Mouse (Mus musculus) liver, embryonic 12.5 days (tissue): Measurements from ENCODE around the gene Zfhx3. TPM values are rescaled to one million over a fixed set of nuclear protein-coding genes. Genes with fewer than 3 reads are reported as not detected.

Experiments
- ATAC-seq: fragments of 200-750 bp; cut with Nextera tagmentation; 2 replicates; pipeline ENCODE4 v1.8.0; 2017; ENCODE audit warnings: moderate number of reproducible peaks, mild to moderate bottlenecking, moderate library complexity
- H3K27ac ChIP-seq: fragments of 300-500 bp; sonication (generic); 2 replicates; pipeline ENCODE4 v1.5.1; 2016; ENCODE audit warnings: mild to moderate bottlenecking
- H3K27me3 ChIP-seq: fragments of 300-500 bp; sonication (generic); replicated peaks from 2 replicates; pipeline ENCODE4 v1.6.1; 2016; ENCODE audit warnings: mild to moderate bottlenecking, moderate library complexity
- H3K36me3 ChIP-seq: fragments of 300-500 bp; sonication (generic); 2 replicates; pipeline ENCODE4 v1.6.1; 2016; ENCODE audit warnings: mild to moderate bottlenecking, moderate library complexity
- H3K4me1 ChIP-seq: fragments of 300-500 bp; sonication (generic); 2 replicates; pipeline ENCODE4 v1.6.1; 2016
- H3K4me2 ChIP-seq: fragments of 300-500 bp; sonication (generic); 2 replicates; pipeline ENCODE4 v1.6.1; 2016; ENCODE audit warnings: mild to moderate bottlenecking, moderate library complexity
- H3K4me3 ChIP-seq: fragments of 300-500 bp; sonication (generic); 2 replicates; pipeline ENCODE4 v1.5.1; 2016; ENCODE audit warnings: mild to moderate bottlenecking, moderate library complexity
- H3K9ac ChIP-seq: fragments of 300-500 bp; sonication (generic); 2 replicates; pipeline ENCODE4 v1.6.1; 2016; ENCODE audit warnings: mild to moderate bottlenecking, moderate library complexity
- H3K9me3 ChIP-seq: fragments of 300-500 bp; sonication (generic); replicated peaks from 2 replicates; pipeline ENCODE4 v1.6.1; 2016; ENCODE audit warnings: mild to moderate bottlenecking, moderate library complexity
- WGBS: fragments of 180-500 bp; shearing (Covaris S2); methylation state at CpG from one replicate; pipeline ENCODE4 v1.1.7; 2016; ENCODE audit not compliant: insufficient replicate concordance; 5-methylcytosine and 5-hydroxymethylcytosine counted together
- polyA plus RNA-seq: library from polyadenylated mRNA; unstranded; fragments of >200 nt; fragmentation: Nextera tagmentation; extraction: Ambion mirVana; gene quantifications from 2 replicates; pipeline ENCODE4 v1.2.1, GENCODE M21; 2016

Zfhx3 gene
- polyA plus RNA-seq, 1 experiment from 2014 or later, result 2.4 TPM

DNA sequence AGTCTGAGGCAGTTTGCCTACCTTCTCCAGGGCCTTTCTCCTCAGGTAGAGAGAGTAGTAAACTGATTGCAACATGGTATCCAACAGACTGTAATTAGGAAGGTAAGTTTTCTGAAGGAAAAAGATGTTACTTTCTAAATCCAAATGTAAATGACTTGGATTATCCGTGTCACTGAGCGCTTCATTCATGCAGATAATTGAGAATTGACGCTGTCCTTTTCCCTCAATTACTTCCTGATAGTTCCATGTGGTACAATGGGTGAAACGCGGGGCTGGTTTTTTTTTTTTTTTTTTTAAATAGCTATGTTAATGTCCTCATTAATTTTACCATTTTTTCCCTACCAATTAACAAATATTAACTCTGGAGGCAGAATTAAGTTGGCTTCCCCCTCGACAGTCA, 896.3 kb downstream of the Zfhx3 start:
- no peak overlapping the region for H3K27ac ChIP-seq
- H3K9me3 ChIP-seq, result no peaks in the 10 kb centered on the region
- 69% methylated on average over 6 of the region's 6 CpGs for WGBS
- no peaks in the 10 kb centered on the region; the same call in 1 of the 2 replicates for H3K27me3 ChIP-seq
- H3K9ac ChIP-seq, result no peak overlapping the region
- H3K4me2 ChIP-seq, result no peak overlapping the region
- ATAC-seq, result no peak
- no peaks in the 10 kb centered on the region for H3K4me1 ChIP-seq
- peaks cover 5% of the 10 kb centered on the region; the same call in 1 of the 2 replicates for H3K36me3 ChIP-seq
- no peak overlapping the region for H3K4me3 ChIP-seq

DNA sequence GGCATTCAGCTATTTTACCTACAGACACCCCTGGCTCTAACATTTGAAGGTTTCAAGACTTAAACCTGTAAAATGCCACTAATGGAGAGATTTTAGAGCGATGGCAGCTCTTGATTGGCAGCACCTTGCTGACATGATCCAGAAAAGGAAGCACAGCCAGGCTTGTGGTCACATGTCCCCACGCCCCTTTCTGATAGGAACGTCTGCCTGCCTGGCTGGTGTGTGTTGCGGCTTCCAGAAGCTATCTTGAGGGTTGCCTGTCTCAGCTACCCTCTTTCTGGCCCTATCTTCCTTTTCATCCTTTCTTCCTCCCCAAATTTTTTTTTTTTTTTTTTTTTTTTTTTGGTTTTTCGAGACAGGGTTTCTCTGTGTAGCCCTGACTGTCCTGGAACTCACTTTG, 899.9 kb downstream of the Zfhx3 start:
- H3K4me1 ChIP-seq, result 0 out of 2 replicates have a peak, but pooled peaks cover 4% of the 10 kb centered on the region
- no peaks in the 10 kb centered on the region for H3K27me3 ChIP-seq
- H3K36me3 ChIP-seq, result no peaks in the 10 kb centered on the region
- H3K9ac ChIP-seq, result no peak overlapping the region
- H3K9me3 ChIP-seq, result no peaks in the 10 kb centered on the region
- ATAC-seq, result 0 out of 2 replicates have a peak, but pooled peaks have one; percentile 46
- no peak overlapping the region for H3K4me3 ChIP-seq
- no peak overlapping the region for H3K27ac ChIP-seq
- no peak overlapping the region for H3K4me2 ChIP-seq
- 22% methylated on average over 5 of the region's 5 CpGs for WGBS

DNA sequence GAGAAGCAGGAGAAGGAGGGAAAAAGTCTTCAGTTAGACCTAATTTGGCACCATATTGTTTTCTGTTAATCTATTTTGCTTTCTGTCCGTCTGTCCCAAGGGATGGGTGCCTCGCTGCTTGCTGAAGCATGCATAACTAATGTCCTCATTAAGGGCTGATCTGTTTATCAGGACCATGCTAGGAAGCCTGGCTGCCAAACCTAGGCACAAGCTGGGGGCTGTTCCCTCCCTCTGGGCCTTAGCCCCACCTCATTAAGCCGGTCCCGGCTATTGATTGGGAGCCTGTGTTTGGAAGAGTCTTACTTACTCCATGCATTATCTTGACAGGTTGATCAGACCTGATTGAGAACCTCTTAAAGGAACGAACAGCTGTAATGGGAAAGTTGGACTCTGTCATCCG, 903.7 kb downstream of the Zfhx3 start:
- ATAC-seq, result no peak
- no peak overlapping the region for H3K4me3 ChIP-seq
- no peak overlapping the region for H3K27ac ChIP-seq
- H3K4me2 ChIP-seq, result no peak overlapping the region
- H3K9ac ChIP-seq, result no peak overlapping the region
- H3K9me3 ChIP-seq, result no peaks in the 10 kb centered on the region
- 0 out of 2 replicates have a peak, but pooled peaks cover 7% of the 10 kb centered on the region for H3K4me1 ChIP-seq
- no peaks in the 10 kb centered on the region for H3K27me3 ChIP-seq
- H3K36me3 ChIP-seq, result no peaks in the 10 kb centered on the region
- 59% methylated on average over 6 of the region's 6 CpGs for WGBS

DNA sequence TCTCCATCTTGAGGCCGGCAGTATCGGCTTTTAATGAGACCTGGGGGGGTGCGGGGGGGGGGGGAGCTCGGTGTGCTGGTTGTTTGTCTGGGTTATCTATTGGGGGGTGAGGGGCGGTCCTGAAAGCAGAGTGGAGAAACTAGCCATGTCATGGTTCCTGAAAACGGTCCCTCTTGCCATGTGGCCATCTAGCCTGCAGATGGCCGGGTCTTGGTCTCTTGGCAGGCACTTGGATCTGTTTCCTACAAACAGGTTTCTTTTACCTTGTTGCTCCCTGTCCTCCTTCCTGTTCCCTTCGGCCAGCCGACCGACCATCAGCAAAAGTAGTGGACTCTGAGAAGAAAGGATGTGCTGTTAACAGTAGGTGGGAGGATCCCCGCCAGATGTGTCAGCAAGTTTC, 904.4 kb downstream of the Zfhx3 start:
- 43% methylated on average over 10 of the region's 11 CpGs for WGBS
- no peak overlapping the region for H3K9ac ChIP-seq
- H3K36me3 ChIP-seq, result no peaks in the 10 kb centered on the region
- no peak overlapping the region for H3K4me2 ChIP-seq
- no peak overlapping the region for H3K4me3 ChIP-seq
- ATAC-seq, result no peak
- H3K9me3 ChIP-seq, result no peaks in the 10 kb centered on the region
- no peak overlapping the region for H3K27ac ChIP-seq
- 0 out of 2 replicates have a peak, but pooled peaks cover 7% of the 10 kb centered on the region for H3K4me1 ChIP-seq
- H3K27me3 ChIP-seq, result no peaks in the 10 kb centered on the region

DNA sequence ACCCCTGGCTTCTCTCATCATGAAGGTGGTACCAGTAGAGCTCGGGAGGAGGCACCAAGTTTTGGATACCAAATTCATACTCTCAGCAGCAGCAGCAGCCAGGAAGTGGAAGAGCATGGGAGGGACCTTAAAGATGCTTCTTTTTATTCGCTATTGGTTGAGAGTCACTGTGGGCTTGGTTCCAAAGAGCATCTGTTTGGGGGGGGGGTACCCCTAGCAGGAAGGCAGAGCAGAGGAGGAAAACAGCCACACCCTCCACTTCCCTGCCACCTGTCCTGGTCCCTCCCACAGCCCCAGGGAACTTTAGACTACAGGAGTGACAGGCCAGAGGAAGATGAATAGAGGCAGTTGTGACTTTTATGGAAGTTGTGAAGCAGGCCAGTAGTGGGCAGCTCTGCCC, 904.9 kb downstream of the Zfhx3 start:
- Histone ChIP-seq H3K9me3 (no peaks in the 10 kb centered on the region), H3K9ac (no peak overlapping the region), H3K27me3 (no peaks in the 10 kb centered on the region), H3K4me1 (0 out of 2 replicates have a peak, but pooled peaks cover 7% of the 10 kb centered on the region), H3K36me3 (no peaks in the 10 kb centered on the region), H3K4me2 (no peak overlapping the region), H3K4me3 (no peak overlapping the region), H3K27ac (no peak overlapping the region)
- WGBS, result 41% methylated on average over 2 of the region's 2 CpGs
- no peak for ATAC-seq

DNA sequence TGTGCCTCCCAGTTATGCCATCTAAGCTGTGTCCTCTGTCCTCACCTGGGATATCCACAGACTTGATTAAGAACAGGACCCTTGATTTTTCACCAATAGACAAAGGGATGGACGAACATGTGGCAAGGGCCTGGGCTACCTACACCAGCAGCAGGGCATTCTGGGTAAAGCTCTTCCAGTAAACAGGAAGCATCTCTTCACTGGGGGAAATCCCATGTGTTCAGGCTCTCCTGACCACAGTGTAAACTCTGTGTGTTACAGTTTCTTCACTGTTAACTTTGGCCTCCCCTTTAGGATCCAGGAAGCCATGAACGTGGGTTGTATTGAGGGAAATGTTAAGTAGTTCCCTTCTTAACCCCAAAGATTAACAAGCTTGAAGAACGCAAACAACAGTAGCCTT, 906.0 kb downstream of the Zfhx3 start:
- 53% methylated on average over 3 of the region's 3 CpGs for WGBS
- no peak overlapping the region for H3K9ac ChIP-seq
- no peak overlapping the region for H3K27ac ChIP-seq

DNA sequence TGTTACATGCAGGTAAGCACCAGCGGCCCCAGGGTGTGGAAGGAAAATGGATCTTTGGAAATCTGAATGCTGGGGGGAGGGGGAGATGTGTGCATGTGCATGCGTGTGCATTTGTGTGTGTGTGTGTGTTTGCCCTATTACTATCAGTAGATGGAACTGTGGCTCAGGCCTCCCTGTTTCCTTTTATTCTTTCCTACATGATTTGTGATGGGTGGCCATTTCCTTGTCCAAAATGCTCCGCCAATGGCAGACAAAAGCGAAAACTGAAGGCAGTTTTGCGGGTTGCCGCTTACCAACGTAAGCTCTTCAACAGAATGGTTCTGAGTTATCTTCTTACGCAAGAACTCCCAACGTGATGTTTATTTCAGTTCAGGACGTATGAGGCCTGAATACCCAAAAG, 910.6 kb downstream of the Zfhx3 start:
- H3K4me2 ChIP-seq, result no peak overlapping the region
- no peak overlapping the region for H3K9ac ChIP-seq
- no peaks in the 10 kb centered on the region for H3K36me3 ChIP-seq
- H3K9me3 ChIP-seq, result no peaks in the 10 kb centered on the region
- H3K27me3 ChIP-seq, result no peaks in the 10 kb centered on the region
- H3K27ac ChIP-seq, result no peak overlapping the region
- H3K4me3 ChIP-seq, result no peak overlapping the region
- 75% methylated on average over 10 of the region's 10 CpGs for WGBS
- ATAC-seq, result no peak
- H3K4me1 ChIP-seq, result 0 out of 2 replicates have a peak, but pooled peaks cover 6% of the 10 kb centered on the region

More for the DNA sequence above, 906.0 kb downstream of the Zfhx3 start:
- H3K36me3 ChIP-seq, result no peaks in the 10 kb centered on the region
- H3K27me3 ChIP-seq, result no peaks in the 10 kb centered on the region
- 0 out of 2 replicates have a peak, but pooled peaks cover 9% of the 10 kb centered on the region for H3K4me1 ChIP-seq
- ATAC-seq, result no peak
- H3K9me3 ChIP-seq, result no peaks in the 10 kb centered on the region
- H3K4me2 ChIP-seq, result no peak overlapping the region
- no peak overlapping the region for H3K4me3 ChIP-seq

DNA sequence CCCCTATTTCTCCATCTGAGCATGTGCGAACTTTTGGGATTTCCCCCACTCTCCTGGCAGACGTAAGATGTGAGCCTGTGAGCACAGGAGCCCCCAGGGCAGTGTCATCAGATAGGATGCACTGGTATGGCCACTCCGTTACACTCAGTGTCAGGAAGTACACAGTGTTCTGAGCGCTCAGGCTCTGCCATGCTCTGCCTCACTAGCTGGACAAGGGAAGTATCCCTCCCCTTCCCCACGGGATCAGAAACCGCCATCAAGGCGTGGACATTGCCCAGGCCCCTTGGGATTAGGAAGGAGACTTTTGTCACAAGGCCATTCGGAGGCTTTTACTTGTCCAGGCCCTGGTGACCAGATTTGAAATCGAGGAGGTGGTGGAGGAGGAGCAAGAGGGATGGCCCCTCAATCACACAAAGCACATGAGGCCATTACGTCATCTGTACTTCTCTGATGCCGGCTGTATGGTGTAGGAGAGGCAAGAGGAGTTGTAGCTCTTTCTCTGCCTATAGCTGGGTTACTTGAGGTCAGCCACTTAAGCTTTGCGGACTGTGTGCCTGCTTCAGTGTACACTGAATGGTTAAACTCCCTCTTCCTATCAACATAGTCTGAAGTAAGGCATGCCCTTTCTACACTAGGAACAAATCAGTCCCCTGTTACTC, 912.1 kb downstream of the Zfhx3 start:
- WGBS, result 62% methylated on average over 12 of the region's 12 CpGs
- no peak for ATAC-seq
- Histone ChIP-seq H3K4me1 (0 out of 2 replicates have a peak, but pooled peaks cover 6% of the 10 kb centered on the region), H3K4me3 (no peak overlapping the region), H3K4me2 (no peak overlapping the region), H3K9ac (no peak overlapping the region), H3K27me3 (no peaks in the 10 kb centered on the region), H3K27ac (no peak overlapping the region), H3K9me3 (no peaks in the 10 kb centered on the region), H3K36me3 (no peaks in the 10 kb centered on the region)

DNA sequence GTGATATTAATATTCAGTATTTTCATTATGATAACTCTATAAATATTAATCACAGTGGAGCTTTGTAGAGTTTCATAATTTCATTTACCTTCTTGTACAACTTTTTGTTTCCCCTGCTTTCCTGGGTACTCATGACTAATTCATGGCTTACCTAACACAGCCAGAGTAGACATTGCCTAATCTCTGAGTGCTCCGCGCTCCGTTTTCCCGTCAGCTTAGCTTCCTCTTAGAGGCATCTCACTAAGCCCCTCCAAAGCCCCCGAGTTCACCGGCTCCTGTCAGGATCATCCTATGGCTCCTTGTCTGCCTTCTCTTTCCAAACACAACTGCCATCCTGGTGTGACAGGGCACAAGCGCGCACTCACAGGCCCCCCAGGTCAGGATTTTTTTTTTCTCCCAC, 916.6 kb downstream of the Zfhx3 start:
- H3K36me3 ChIP-seq, result no peaks in the 10 kb centered on the region
- H3K9me3 ChIP-seq, result no peaks in the 10 kb centered on the region
- no peak overlapping the region for H3K4me2 ChIP-seq
- H3K4me3 ChIP-seq, result no peak overlapping the region
- H3K9ac ChIP-seq, result no peak overlapping the region
- no peak for ATAC-seq
- no peaks in the 10 kb centered on the region for H3K4me1 ChIP-seq
- no peak overlapping the region for H3K27ac ChIP-seq
- whole genome bisulfite sequencing, result 74% methylated on average over 8 of the region's 8 CpGs
- no peaks in the 10 kb centered on the region for H3K27me3 ChIP-seq

DNA sequence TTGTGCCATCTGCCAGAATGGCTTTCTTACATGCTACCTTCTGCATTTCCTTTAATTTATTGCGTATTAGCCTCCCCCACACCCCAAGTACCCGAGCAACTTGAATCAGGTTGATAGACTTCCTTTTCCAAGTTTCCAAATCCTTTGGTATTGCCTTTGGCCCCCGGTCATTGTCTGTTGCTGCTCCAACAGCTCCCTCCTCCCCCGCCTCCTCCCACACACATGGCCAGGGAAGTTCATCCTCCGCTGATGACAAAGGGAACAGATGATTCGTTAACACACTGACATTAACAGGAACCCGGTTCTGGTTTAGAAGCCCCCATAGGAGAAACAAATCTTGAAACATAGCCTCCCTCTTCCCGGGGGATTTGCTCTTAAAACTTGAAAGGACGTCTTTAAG, 917.5 kb downstream of the Zfhx3 start:
- H3K36me3 ChIP-seq, result no peaks in the 10 kb centered on the region
- no peak overlapping the region for H3K27ac ChIP-seq
- ATAC-seq, result no peak
- no peak overlapping the region for H3K4me2 ChIP-seq
- no peaks in the 10 kb centered on the region for H3K4me1 ChIP-seq
- no peaks in the 10 kb centered on the region for H3K9me3 ChIP-seq
- H3K4me3 ChIP-seq, result no peak overlapping the region
- no peaks in the 10 kb centered on the region for H3K27me3 ChIP-seq
- no peak overlapping the region for H3K9ac ChIP-seq
- WGBS, result 59% methylated on average over 9 of the region's 9 CpGs

DNA sequence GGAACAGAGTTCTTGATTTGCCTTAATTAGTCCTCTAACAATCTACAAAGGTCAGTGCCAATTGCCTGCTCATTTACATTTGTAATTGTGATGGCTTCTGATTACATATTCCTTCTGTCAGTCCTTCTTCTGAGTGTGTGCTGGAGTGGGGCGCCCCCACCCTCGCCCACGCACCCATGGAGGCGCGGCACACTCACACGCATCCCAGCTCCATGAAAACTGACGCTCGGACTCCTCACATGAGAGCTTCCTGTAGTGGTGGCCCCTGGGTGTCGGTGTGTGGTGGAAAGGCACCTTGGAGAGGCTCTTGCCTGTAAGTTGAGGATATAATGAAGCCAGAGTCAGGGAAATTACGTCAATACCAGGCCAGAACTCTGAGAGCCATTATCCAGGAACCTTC, 921.0 kb downstream of the Zfhx3 start:
- Histone ChIP-seq H3K4me2 (no peak overlapping the region), H3K27ac (no peak overlapping the region), H3K36me3 (no peaks in the 10 kb centered on the region), H3K9ac (no peak overlapping the region), H3K4me1 (peaks cover 23% of the 10 kb centered on the region), H3K27me3 (no peaks in the 10 kb centered on the region), H3K9me3 (no peaks in the 10 kb centered on the region), H3K4me3 (no peak overlapping the region)
- WGBS, result 88% methylated on average over 10 of the region's 10 CpGs
- ATAC-seq, result no peak

DNA sequence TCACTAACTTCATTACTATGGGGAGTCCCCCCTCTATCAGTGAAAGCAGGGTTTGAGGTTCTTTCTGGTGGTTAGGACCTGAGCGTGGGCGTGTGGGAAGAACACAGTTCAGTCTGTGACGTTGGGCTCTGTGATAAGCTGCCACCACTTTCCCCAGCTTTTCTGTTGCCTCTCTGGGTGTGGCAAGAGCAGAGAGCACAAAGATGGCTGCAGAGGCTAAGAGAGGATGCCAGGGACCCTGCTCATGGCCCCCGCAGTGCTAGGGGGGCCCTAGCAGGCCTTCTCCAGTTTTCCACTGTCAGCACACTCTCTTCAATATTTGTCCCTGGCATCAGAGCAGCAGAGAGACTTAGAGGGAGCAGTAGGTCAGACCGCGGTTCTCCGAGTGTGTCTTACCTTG, 924.0 kb downstream of the Zfhx3 start:
- Histone ChIP-seq H3K36me3 (no peaks in the 10 kb centered on the region), H3K27ac (no peak overlapping the region), H3K4me3 (no peak overlapping the region), H3K27me3 (no peaks in the 10 kb centered on the region), H3K9me3 (no peaks in the 10 kb centered on the region), H3K9ac (no peak overlapping the region), H3K4me2 (no peak overlapping the region), H3K4me1 (peaks cover 27% of the 10 kb centered on the region)
- ATAC-seq, result peak; percentile 62
- WGBS, result 59% methylated on average over 7 of the region's 7 CpGs
